Mouse (Mus musculus) heart, adult 2 months (tissue): ENCODE results near the gene Pogz. TPM values are rescaled to one million over a fixed set of nuclear protein-coding genes. Genes with fewer than 3 reads are reported as not detected.
A peak's percentile ranks its signal among the peaks of the same experiment; 100 is the strongest.

Source experiments
- DNase-seq, 2 experiments: peaks; one replicate each; pipeline ENCODE4 v3.0.0; 2021
- H3K27ac ChIP-seq: fragments of 200-600 bp; 2 replicates; pipeline ENCODE4 v1.8.1; 2022
- H3K27me3 ChIP-seq: fragments of 200-500 bp; 2 replicates; pipeline ENCODE4 v1.6.1; 2012; ENCODE audit warnings: mild to moderate bottlenecking, low read length, inconsistent platforms, mixed read lengths; ENCODE audit not compliant: control insufficient read depth, insufficient read depth
- H3K36me3 ChIP-seq: fragments of 200-500 bp; 2 replicates; pipeline ENCODE4 v1.6.1; 2012; ENCODE audit warnings: low read length, inconsistent platforms; ENCODE audit not compliant: control insufficient read depth, insufficient read depth
- H3K4me1 ChIP-seq: fragments of 200-500 bp; 2 replicates; pipeline ENCODE4 v1.6.1; 2011; ENCODE audit warnings: low read length; ENCODE audit not compliant: control insufficient read depth, insufficient read depth
- H3K4me3 ChIP-seq: fragments of 200-600 bp; 2 replicates; pipeline ENCODE4 v1.8.1; 2022
- H3K79me2 ChIP-seq: fragments of 200-500 bp; replicated peaks from 2 replicates; pipeline ENCODE4 v1.6.1; 2012; ENCODE audit warnings: mild to moderate bottlenecking, inconsistent platforms, low read length, moderate library complexity, mixed read lengths; ENCODE audit not compliant: control insufficient read depth, insufficient read depth
- H3K9ac ChIP-seq: fragments of 200-500 bp; 2 replicates; pipeline ENCODE4 v1.6.1; 2012; ENCODE audit warnings: low read depth, mild to moderate bottlenecking, control low read depth, inconsistent platforms, low read length, mixed read lengths
- CTCF ChIP-seq: fragments of 200-600 bp; IDR thresholded peaks from 2 replicates; pipeline ENCODE4 v1.8.1; 2022; ENCODE audit warnings: antibody characterized with exemption, mild to moderate bottlenecking, moderate library complexity
- EP300 ChIP-seq: fragments of 200-500 bp; IDR thresholded peaks from 2 replicates; pipeline ENCODE4 v1.6.1; 2011; ENCODE audit warnings: low read depth, low read length, control low read depth; ENCODE audit not compliant: insufficient read depth
- POLR2A ChIP-seq: fragments of 200-500 bp; IDR thresholded peaks from 2 replicates; pipeline ENCODE4 v1.6.1; 2011; ENCODE audit warnings: mild to moderate bottlenecking, low read depth, low read length, control low read depth; ENCODE audit not compliant: insufficient read depth
- WGBS: fragments of 180-500 bp; shearing (Covaris S2); methylation state at CpG from one replicate; pipeline ENCODE4 v1.1.7; 2018; 5-methylcytosine and 5-hydroxymethylcytosine counted together
- intact Hi-C: fragments of 180-260 bp; cut with DNase I; formaldehyde crosslinking; loops from one replicate; pipeline ENCODE4 v1.15.1; 2025
- polyA plus RNA-seq: library from polyadenylated mRNA; depleted of rRNA; stranded (reverse); fragments of >200 nt; gene quantifications from 2 replicates; pipeline ENCODE4 v1.2.3, GENCODE M21; 2012
- total RNA-seq, 2 experiments: library from RNA; stranded (reverse); gene quantifications; 2 replicates each; pipeline ENCODE4 v1.2.3; 2021

The Pogz gene
- total and polyA plus RNA-seq, 3 experiments, result 13.7 to 17.3 (median 17.3) TPM

DNA sequence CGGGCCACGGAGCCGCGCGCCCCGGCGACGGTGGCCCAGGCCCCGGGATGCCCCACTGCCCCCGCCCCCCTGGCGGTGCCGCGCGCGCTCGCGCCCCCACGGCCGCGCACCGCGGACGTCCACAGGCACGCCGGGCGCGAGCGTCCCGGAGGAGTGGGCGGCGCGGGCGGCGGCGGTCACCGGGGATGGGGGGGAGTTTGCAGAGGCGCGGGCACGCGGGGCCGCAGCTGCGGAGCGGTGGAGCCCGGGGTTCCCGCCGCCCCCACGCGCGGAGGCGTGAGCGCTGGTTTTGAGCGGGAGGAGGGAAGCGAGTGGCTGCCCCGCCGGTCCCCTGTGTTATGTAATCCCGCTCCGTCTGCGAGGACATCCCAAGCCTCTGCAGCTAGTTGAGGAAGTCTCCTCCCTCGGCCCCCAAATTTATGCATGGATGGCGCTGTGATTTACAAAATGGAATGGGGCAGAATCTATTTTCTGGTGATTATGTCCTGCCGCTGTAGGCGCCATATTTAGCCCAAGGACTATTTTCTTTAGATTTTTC, 661 bp downstream of the Pogz start:
- H3K79me2 ChIP-seq, result peaks cover 8% of the 10 kb centered on the region
- H3K36me3 ChIP-seq, result peaks cover 4% of the 10 kb centered on the region
- intact Hi-C loops, result loop anchor here (1.0 to 2.0 kb wide), 2 partner anchors 17 to 49 kb away; partner anchors contain the start of gene Psmb4
- H3K27me3 ChIP-seq, result peaks cover 2% of the 10 kb centered on the region; the same call in 1 of the 2 replicates
- H3K4me3 ChIP-seq, result peak overlapping the region; percentile 77
- peak; percentile 86 to 87 for DNase-seq
- TF ChIP-seq EP300 (peak; percentile 48; the same call in 1 of the 2 replicates), POLR2A (peak; percentile 81), CTCF (no peak)
- peak overlapping the region; percentile 93 for H3K27ac ChIP-seq
- peak overlapping the region; percentile 80 for H3K9ac ChIP-seq
- peaks cover 5% of the 10 kb centered on the region for H3K4me1 ChIP-seq
- WGBS, result under 1% methylated on average over 42 of the region's 62 CpGs

DNA sequence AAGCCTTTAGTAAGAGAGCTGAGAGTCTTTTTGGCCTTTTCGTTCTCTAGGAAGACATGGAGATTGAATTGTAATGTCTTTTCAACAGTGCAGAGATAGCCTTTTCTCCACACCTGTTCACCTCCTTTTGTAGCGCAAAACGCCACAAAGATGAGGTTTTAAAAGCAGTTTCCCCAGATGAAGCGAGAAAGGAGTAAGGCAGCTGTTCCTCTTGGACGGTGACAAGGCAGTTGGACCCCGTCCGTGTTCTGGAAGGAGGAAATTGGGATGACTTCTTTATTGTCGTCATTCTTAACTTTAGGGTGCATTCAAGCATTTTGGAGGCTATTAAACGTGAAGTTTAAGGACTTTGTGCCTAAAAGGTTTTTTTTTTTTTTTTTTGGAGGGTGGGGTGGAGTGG, 1.3 kb downstream of the Pogz start:
- peaks cover 5% of the 10 kb centered on the region for H3K4me1 ChIP-seq
- peak overlapping the region; percentile 93 for H3K27ac ChIP-seq
- TF ChIP-seq EP300 (no peak), POLR2A (no peak), CTCF (no peak)
- intact Hi-C loops, result loop anchor here (2.0 kb wide), 1 partner anchor 48 kb away; the partner anchor contains the start of gene Psmb4
- H3K27me3 ChIP-seq, result no peaks in the 10 kb centered on the region
- H3K36me3 ChIP-seq, result peaks cover 4% of the 10 kb centered on the region
- peak overlapping the region; percentile 77 for H3K4me3 ChIP-seq
- 8% methylated on average over 9 of the region's 9 CpGs for WGBS
- peaks cover 9% of the 10 kb centered on the region for H3K79me2 ChIP-seq
- peak overlapping the region; percentile 80 for H3K9ac ChIP-seq
- DNase-seq, result peak; percentile 28 to 38

DNA sequence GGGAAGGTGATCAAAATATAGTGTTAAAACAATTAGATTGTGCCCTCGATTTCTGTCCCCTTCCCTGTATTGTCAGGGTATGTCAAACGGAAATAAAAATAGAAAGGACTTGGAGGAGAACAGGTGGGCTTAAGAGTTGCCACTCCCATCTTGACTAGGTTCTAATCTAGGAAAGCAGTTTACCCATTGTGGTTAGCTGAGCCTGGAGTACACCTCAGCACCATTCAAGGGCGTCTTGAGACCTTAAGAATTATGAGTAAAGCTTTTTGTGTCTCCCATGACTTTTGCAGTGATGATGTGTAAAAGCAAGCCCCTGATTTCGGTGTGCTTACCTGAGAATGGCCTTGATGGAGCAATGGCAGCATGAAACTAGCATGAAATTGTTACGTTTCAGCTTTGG, 1.7 kb downstream of the Pogz start:
- Histone ChIP-seq H3K9ac (no peak overlapping the region), H3K4me3 (peak overlapping the region; percentile 77)
- no peak for DNase-seq

DNA sequence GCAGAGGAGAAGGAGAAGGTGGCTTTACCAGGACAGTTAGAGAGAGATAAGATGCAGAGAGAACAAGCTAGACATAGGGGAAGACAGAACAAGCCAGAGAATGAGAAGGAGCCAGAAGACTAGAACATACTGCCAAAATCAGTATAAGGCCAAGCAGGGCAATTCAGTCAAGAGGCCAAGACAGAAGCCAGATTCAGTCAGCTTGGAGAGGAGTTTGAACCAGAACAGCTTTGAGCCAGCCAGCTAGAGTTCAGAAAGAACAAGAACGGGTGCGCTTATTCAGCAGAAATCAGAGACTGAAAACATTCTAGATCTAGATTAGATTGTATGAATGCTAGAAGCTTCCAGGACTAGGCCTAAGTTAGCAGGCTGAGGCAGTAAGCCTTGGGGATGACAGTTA, 10.0 kb downstream of the Pogz start:
- Histone ChIP-seq H3K9ac (no peak overlapping the region), H3K27me3 (no peaks in the 10 kb centered on the region), H3K4me1 (peaks cover 4% of the 10 kb centered on the region), H3K4me3 (no peak overlapping the region), H3K79me2 (peaks cover 15% of the 10 kb centered on the region), H3K36me3 (peaks cover 7% of the 10 kb centered on the region), H3K27ac (no peak overlapping the region)
- WGBS, result 69% methylated on average over 2 of the region's 2 CpGs
- no peak for DNase-seq
- intact Hi-C loops, result loop anchor here (10.0 kb wide), 1 partner anchor 393 kb away; no protein-coding TSS in a partner anchor
- no peak for TF ChIP-seq EP300
- no peak for TF ChIP-seq CTCF
- no peak for TF ChIP-seq POLR2A

More for the DNA sequence above, 1.7 kb downstream of the Pogz start:
- WGBS, result 56% methylated on average over 5 of the region's 5 CpGs
- intact Hi-C loops, result loop anchor here (2.0 kb wide), 1 partner anchor 48 kb away; the partner anchor contains the start of gene Psmb4
- H3K27me3 ChIP-seq, result no peaks in the 10 kb centered on the region
- TF ChIP-seq EP300 (no peak), POLR2A (no peak), CTCF (no peak)
- H3K27ac ChIP-seq, result peak overlapping the region; percentile 93; the same call in 1 of the 2 replicates
- peaks cover 4% of the 10 kb centered on the region for H3K36me3 ChIP-seq
- peaks cover 5% of the 10 kb centered on the region for H3K4me1 ChIP-seq
- peaks cover 13% of the 10 kb centered on the region for H3K79me2 ChIP-seq

DNA sequence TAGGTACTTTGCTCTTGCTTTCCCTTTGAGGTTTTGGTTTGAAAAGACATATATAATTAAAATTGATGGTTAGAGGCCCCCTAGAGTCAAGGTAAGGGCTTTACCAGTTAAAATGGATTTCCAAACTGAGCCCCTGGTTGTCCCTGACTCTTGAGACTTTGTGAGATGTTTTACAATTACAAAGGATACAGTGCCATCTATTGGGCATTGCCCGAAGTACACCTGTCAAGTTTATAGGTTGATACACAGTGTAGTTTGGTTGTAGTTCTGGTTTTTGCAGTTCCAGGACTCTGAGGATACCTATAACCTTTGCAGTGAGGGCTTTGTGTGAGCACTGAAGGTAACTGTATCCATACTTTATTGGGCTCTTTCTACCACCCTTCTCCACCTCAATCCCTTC, 12.0 kb downstream of the Pogz start:
- peak; percentile 32 to 59 for DNase-seq
- no peak overlapping the region for H3K9ac ChIP-seq
- peaks cover 4% of the 10 kb centered on the region for H3K4me1 ChIP-seq
- 11% methylated on average over 1 of the region's 1 CpGs for WGBS
- TF ChIP-seq CTCF, result peak; percentile 88
- no peak for TF ChIP-seq EP300
- no peak overlapping the region for H3K4me3 ChIP-seq
- H3K79me2 ChIP-seq, result peaks cover 10% of the 10 kb centered on the region
- no peaks in the 10 kb centered on the region for H3K27me3 ChIP-seq
- H3K27ac ChIP-seq, result no peak overlapping the region
- intact Hi-C loops, result loop anchor here (2.0 to 10.0 kb wide), 3 partner anchors 37 to 395 kb away; no protein-coding TSS in a partner anchor
- H3K36me3 ChIP-seq, result peaks cover 8% of the 10 kb centered on the region

DNA sequence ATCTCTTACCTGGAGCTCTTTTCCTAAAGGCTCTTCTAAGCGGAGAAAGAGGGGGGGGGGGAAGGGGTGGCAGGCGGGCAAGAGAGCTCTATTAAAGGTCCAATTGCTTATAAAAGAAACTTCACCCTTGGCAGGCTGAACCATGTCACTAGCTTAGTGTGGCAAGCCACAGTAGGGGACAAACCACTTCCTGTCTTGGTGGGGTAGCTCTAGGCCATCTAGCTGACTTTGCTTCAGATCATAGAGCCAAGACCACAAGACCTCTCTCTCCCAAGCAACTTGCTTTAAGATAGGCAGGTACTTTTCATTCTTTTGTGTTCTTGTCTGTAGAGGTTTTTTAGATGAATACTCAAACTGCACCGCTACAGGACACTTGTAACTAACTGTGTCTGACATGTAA, 14.4 kb downstream of the Pogz start:
- Histone ChIP-seq H3K4me3 (no peak overlapping the region), H3K4me1 (peaks cover 2% of the 10 kb centered on the region), H3K9ac (no peak overlapping the region), H3K27me3 (no peaks in the 10 kb centered on the region), H3K79me2 (peaks cover 8% of the 10 kb centered on the region), H3K36me3 (peaks cover 12% of the 10 kb centered on the region), H3K27ac (no peak overlapping the region)
- TF ChIP-seq POLR2A (no peak), EP300 (no peak), CTCF (no peak)
- peak in 1 of 2 experiments; percentile 17 for DNase-seq
- intact Hi-C loops, result no loop called here
- WGBS, result 48% methylated on average over 3 of the region's 3 CpGs
